Mouse (Mus musculus) spleen, adult 2 months (tissue): ENCODE data around the gene Cnn1. TPM values are rescaled to one million over a fixed set of nuclear protein-coding genes. Genes with fewer than 3 reads are reported as not detected.
"Not testable (repeated sequence)": the region's sequence is repeated elsewhere in the genome, so short reads cannot be mapped to it uniquely, and the experiment has no call there.

Experiments
- DNase-seq, 2 experiments: peaks; one replicate each; pipeline versions ENCODE4 v3.0.0 to v3.0.0-alpha.2; 2012 to 2021; ENCODE audit warnings: low spot score in 2 of 2, low read depth in 1 of 2
- H3K27ac ChIP-seq: fragments of 200-500 bp; 2 replicates; pipeline ENCODE4 v1.5.1; 2012; ENCODE audit warnings: low read length, inconsistent platforms; ENCODE audit not compliant: insufficient read depth
- H3K27me3 ChIP-seq: fragments of 200-500 bp; 2 replicates; pipeline ENCODE4 v1.6.1; 2012; ENCODE audit warnings: mild to moderate bottlenecking, moderate library complexity, low read length, inconsistent platforms; ENCODE audit not compliant: control insufficient read depth, insufficient read depth
- H3K36me3 ChIP-seq: fragments of 200-500 bp; 2 replicates; pipeline ENCODE4 v1.6.1; 2012; ENCODE audit warnings: mild to moderate bottlenecking, low read length, inconsistent platforms; ENCODE audit not compliant: control insufficient read depth, insufficient read depth
- H3K4me1 ChIP-seq: fragments of 200-500 bp; 2 replicates; pipeline ENCODE4 v1.6.1; 2011; ENCODE audit warnings: inconsistent platforms; ENCODE audit not compliant: control insufficient read depth, insufficient read depth, insufficient read length
- H3K4me3 ChIP-seq: fragments of 200-500 bp; 2 replicates; pipeline ENCODE4 v1.5.1; 2011; ENCODE audit warnings: mild to moderate bottlenecking, inconsistent platforms; ENCODE audit not compliant: insufficient read depth, insufficient read length; ENCODE audit errors: extremely low read depth
- CTCF ChIP-seq: fragments of 200-500 bp; IDR thresholded peaks from 2 replicates; pipeline ENCODE4 v1.5.1; 2011; ENCODE audit warnings: mild to moderate bottlenecking, inconsistent platforms; ENCODE audit not compliant: insufficient read depth, insufficient read length, insufficient replicate concordance; ENCODE audit errors: extremely low read depth
- POLR2A ChIP-seq: fragments of 200-500 bp; IDR thresholded peaks from 2 replicates; pipeline ENCODE4 v1.6.1; 2011; ENCODE audit warnings: low read depth, low read length, inconsistent platforms
- WGBS: fragments of 180-500 bp; shearing (Covaris S2); methylation state at CpG from one replicate; pipeline ENCODE4 v1.1.7; 2018; 5-methylcytosine and 5-hydroxymethylcytosine counted together
- polyA plus RNA-seq: library from polyadenylated mRNA; depleted of rRNA; stranded (reverse); fragments of >200 nt; gene quantifications from 2 replicates; pipeline ENCODE4 v1.2.3, GENCODE M21; 2012

Gene Cnn1
- polyA plus RNA-seq, 1 experiment = 7.2 TPM

- WGBS = 66% methylated on average over 8 of the region's 8 CpGs
- peak overlapping the region; percentile 33 for H3K27ac ChIP-seq
- TF ChIP-seq POLR2A (no peak), CTCF (no peak)
These were observed 45.4 kb downstream of the Cnn1 start for GRCm38 (mm10) chr9:22144304-22144965.

GRCm38 (mm10) chr9:22149426-22150248, 50.6 kb downstream of the Cnn1 start:
- Histone ChIP-seq H3K4me1 (no peaks in the 10 kb centered on the region), H3K27ac (no peak overlapping the region), H3K4me3 (no peak overlapping the region), H3K36me3 (no peaks in the 10 kb centered on the region), H3K27me3 (no peaks in the 10 kb centered on the region)
- WGBS = 78% methylated on average over 20 of the region's 20 CpGs
- no peak for TF ChIP-seq CTCF
- TF ChIP-seq POLR2A = no peak
- no peak for DNase-seq

More at GRCm38 (mm10) chr9:22144304-22144965, 45.4 kb downstream of the Cnn1 start:
- Histone ChIP-seq H3K36me3 (no peaks in the 10 kb centered on the region), H3K4me1 (no peaks in the 10 kb centered on the region; the same call in 1 of the 2 replicates), H3K27me3 (no peaks in the 10 kb centered on the region), H3K4me3 (no peak overlapping the region)
- DNase-seq = no peak

- not testable (repeated sequence) for H3K4me3 ChIP-seq, H3K4me1 ChIP-seq, H3K27ac ChIP-seq, DNase-seq, H3K27me3 ChIP-seq, H3K36me3 ChIP-seq
- 89% methylated on average over 7 of the region's 7 CpGs for WGBS
These were observed 51.3 kb downstream of the Cnn1 start for GRCm38 (mm10) chr9:22150249-22150693.

- H3K27me3 ChIP-seq = no peaks in the 10 kb centered on the region
- WGBS = 84% methylated on average over 2 of the region's 2 CpGs
- H3K27ac ChIP-seq = no peak overlapping the region
- no peak overlapping the region for H3K4me3 ChIP-seq
- no peaks in the 10 kb centered on the region for H3K4me1 ChIP-seq
- DNase-seq = no peak
- TF ChIP-seq POLR2A = no peak
- no peak for TF ChIP-seq CTCF
- H3K36me3 ChIP-seq = no peaks in the 10 kb centered on the region
These were observed 51.9 kb downstream of the Cnn1 start for GRCm38 (mm10) chr9:22150946-22151345.

- Histone ChIP-seq H3K27ac (no peak overlapping the region), H3K4me3 (no peak overlapping the region), H3K4me1 (no peaks in the 10 kb centered on the region), H3K36me3 (no peaks in the 10 kb centered on the region), H3K27me3 (no peaks in the 10 kb centered on the region)
- TF ChIP-seq CTCF = no peak
- TF ChIP-seq POLR2A = no peak
- DNase-seq = no peak
- 94% methylated on average over 3 of the region's 3 CpGs for WGBS
These were observed 54.8 kb downstream of the Cnn1 start for GRCm38 (mm10) chr9:22153810-22154209.

- Histone ChIP-seq H3K27ac (no peak overlapping the region), H3K36me3 (no peaks in the 10 kb centered on the region), H3K27me3 (no peaks in the 10 kb centered on the region), H3K4me3 (0 out of 2 replicates have a peak overlapping the region, but pooled peaks have one; percentile 22), H3K4me1 (no peaks in the 10 kb centered on the region)
- DNase-seq = peak; percentile 75
- WGBS = 9% methylated on average over 10 of the region's 10 CpGs
- TF ChIP-seq POLR2A (no peak), CTCF (peak; percentile 72; the same call in 1 of the 2 replicates)
These were observed 56.6 kb downstream of the Cnn1 start for GRCm38 (mm10) chr9:22155614-22156013.
